Mouse (Mus musculus) thymus, adult 2 months (tissue): ENCODE measurements around the gene Tnfsf9.

Experiments
- CTCF ChIP-seq: fragments of 200-500 bp; IDR thresholded peaks from 2 replicates; pipeline ENCODE4 v1.5.1; 2012; ENCODE audit warnings: mild to moderate bottlenecking, control low read depth, low read length, moderate library complexity, borderline replicate concordance; ENCODE audit not compliant: control insufficient read depth, poor library complexity, insufficient read depth; ENCODE audit errors: extremely low read depth
- POLR2A ChIP-seq: fragments of 200-500 bp; IDR thresholded peaks from 2 replicates; pipeline ENCODE4 v1.6.1; 2012; ENCODE audit warnings: mild to moderate bottlenecking, low read length, control low read depth, moderate library complexity; ENCODE audit not compliant: control insufficient read depth, poor library complexity, insufficient read depth; ENCODE audit errors: extremely low read depth

DNA sequence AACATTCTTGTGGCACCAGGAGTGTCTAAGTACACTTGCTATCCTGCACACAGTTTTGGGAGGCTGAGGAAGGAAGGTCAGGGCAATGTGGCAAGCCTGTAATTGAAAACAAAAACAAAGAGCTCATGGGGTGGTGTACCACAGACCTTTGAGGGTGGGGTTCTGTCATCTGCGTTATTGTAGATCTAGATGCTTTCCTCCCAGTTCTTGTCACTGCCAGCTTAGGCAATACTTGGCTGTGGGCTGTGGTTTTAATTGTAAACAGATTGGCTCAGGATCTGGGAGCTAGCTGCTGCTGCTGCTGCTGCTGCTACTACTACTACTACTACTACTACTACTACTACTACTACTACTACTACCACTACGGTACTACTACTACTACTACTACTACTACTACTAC lies 2.8 kb upstream of the Tnfsf9 start:
- no peak for TF ChIP-seq CTCF
- TF ChIP-seq POLR2A, result no peak
